Mouse (Mus musculus) lung, adult 2 months (tissue): ENCODE results near the gene Zfp174.

ENCODE experiments used
- CTCF ChIP-seq: fragments of 200-500 bp; IDR thresholded peaks from 2 replicates; pipeline ENCODE4 v1.5.1; 2011; ENCODE audit warnings: mild to moderate bottlenecking, low read length, control low read depth; ENCODE audit not compliant: insufficient read depth
- POLR2A ChIP-seq: fragments of 200-500 bp; IDR thresholded peaks from 2 replicates; pipeline ENCODE4 v1.6.1; 2011; ENCODE audit warnings: low read depth, mild to moderate bottlenecking, control low read depth, low read length, borderline replicate concordance; ENCODE audit errors: extremely low read depth

GRCm38 (mm10) chr16:3835461-3835860, 11.6 kb upstream of the Zfp174 start:
- TF ChIP-seq CTCF (no peak), POLR2A (no peak)
